Mouse (Mus musculus) kidney, embryonic 15.5 days (tissue): Measurements from ENCODE around the gene Maip1. TPM values are rescaled to one million over a fixed set of nuclear protein-coding genes. Genes with fewer than 3 reads are reported as not detected.
A peak's percentile ranks its signal among the peaks of the same experiment; 100 is the strongest.

Experiments
- ATAC-seq: fragments of 200-750 bp; cut with Nextera tagmentation; replicated peaks from 2 replicates; pipeline ENCODE4 v1.8.0; 2017; ENCODE audit warnings: moderate TSS enrichment; ENCODE audit not compliant: low FRiP score
- H3K27ac ChIP-seq: fragments of 300-500 bp; sonication (generic); 2 replicates; pipeline ENCODE4 v1.5.1; 2015; ENCODE audit warnings: mild to moderate bottlenecking, inconsistent platforms
- H3K27me3 ChIP-seq: fragments of 300-500 bp; sonication (generic); 2 replicates; pipeline ENCODE4 v1.6.1; 2015; ENCODE audit warnings: inconsistent platforms
- H3K36me3 ChIP-seq: fragments of 300-500 bp; sonication (generic); 2 replicates; pipeline ENCODE4 v1.6.1; 2015; ENCODE audit warnings: inconsistent platforms
- H3K4me1 ChIP-seq: fragments of 300-500 bp; sonication (generic); 2 replicates; pipeline ENCODE4 v1.6.1; 2015; ENCODE audit warnings: inconsistent platforms
- H3K4me2 ChIP-seq: fragments of 300-500 bp; sonication (generic); 2 replicates; pipeline ENCODE4 v1.6.1; 2015; ENCODE audit warnings: moderate library complexity, mild to moderate bottlenecking, inconsistent platforms
- H3K4me3 ChIP-seq: fragments of 300-500 bp; sonication (generic); replicated peaks from 2 replicates; pipeline ENCODE4 v1.5.1; 2015; ENCODE audit warnings: mild to moderate bottlenecking, inconsistent platforms
- H3K9ac ChIP-seq: fragments of 300-500 bp; sonication (generic); 2 replicates; pipeline ENCODE4 v1.6.1; 2015; ENCODE audit warnings: mild to moderate bottlenecking, inconsistent platforms
- H3K9me3 ChIP-seq: fragments of 300-500 bp; sonication (generic); replicated peaks from 2 replicates; pipeline ENCODE4 v1.6.1; 2016; ENCODE audit warnings: inconsistent platforms
- WGBS: fragments of 180-500 bp; shearing (Covaris S2); methylation state at CpG from one replicate; pipeline ENCODE4 v1.1.7; 2015; ENCODE audit warnings: mixed read lengths; 5-methylcytosine and 5-hydroxymethylcytosine counted together
- polyA plus RNA-seq: library from polyadenylated mRNA; unstranded; fragments of >200 nt; fragmentation: Nextera tagmentation; extraction: Ambion mirVana; gene quantifications from 2 replicates; pipeline ENCODE4 v1.2.1, GENCODE M21; 2015

Gene Maip1
- polyA plus RNA-seq, 1 experiment from 2014 or later, result 20.4 TPM

GRCm38 (mm10) chr1:57390993-57391790, 14.9 kb upstream of the Maip1 start:
- 98% methylated on average over 4 of the region's 4 CpGs for WGBS

GRCm38 (mm10) chr1:57392417-57392816, 13.7 kb upstream of the Maip1 start:
- no peak overlapping the region for H3K9ac ChIP-seq
- WGBS, result 80% methylated on average over 4 of the region's 4 CpGs
- H3K36me3 ChIP-seq, result peaks cover 62% of the 10 kb centered on the region
- ATAC-seq, result no peak
- no peaks in the 10 kb centered on the region for H3K4me1 ChIP-seq
- no peak overlapping the region for H3K4me2 ChIP-seq
- no peak overlapping the region for H3K27ac ChIP-seq
- no peaks in the 10 kb centered on the region for H3K27me3 ChIP-seq
- no peak overlapping the region for H3K4me3 ChIP-seq
- no peaks in the 10 kb centered on the region for H3K9me3 ChIP-seq

More at GRCm38 (mm10) chr1:57390993-57391790, 14.9 kb upstream of the Maip1 start:
- Histone ChIP-seq H3K4me1 (no peaks in the 10 kb centered on the region), H3K36me3 (peaks cover 59% of the 10 kb centered on the region), H3K27me3 (no peaks in the 10 kb centered on the region), H3K27ac (no peak overlapping the region), H3K9ac (no peak overlapping the region), H3K4me2 (no peak overlapping the region), H3K4me3 (no peak overlapping the region), H3K9me3 (no peaks in the 10 kb centered on the region)
- ATAC-seq, result no peak

GRCm38 (mm10) chr1:57394051-57394450, 12.1 kb upstream of the Maip1 start:
- 70% methylated on average over 3 of the region's 3 CpGs for WGBS
- ATAC-seq, result no peak
- Histone ChIP-seq H3K9ac (no peak overlapping the region), H3K36me3 (peaks cover 64% of the 10 kb centered on the region), H3K9me3 (no peaks in the 10 kb centered on the region), H3K4me2 (no peak overlapping the region), H3K4me3 (no peak overlapping the region), H3K27ac (no peak overlapping the region), H3K4me1 (peaks cover 5% of the 10 kb centered on the region; the same call in 1 of the 2 replicates), H3K27me3 (no peaks in the 10 kb centered on the region)

DNA sequence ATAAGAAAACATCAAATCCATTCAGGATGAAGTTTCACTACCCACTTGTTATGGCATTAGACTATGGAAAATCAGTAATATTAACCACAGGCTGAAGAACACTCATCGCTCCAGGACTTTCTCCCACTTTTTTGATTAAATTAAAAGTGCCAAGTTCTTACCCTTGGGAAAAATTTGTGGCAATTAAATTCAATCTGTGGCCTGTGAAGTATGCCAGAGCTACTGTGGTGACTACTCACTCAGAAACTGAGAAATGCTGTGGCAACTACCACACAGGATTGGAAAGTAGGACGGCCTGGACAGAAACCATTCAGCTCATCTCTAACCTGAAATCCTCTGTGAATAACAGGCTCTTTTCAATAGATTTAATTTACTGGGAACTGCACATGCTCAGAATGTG, 5.8 kb upstream of the Maip1 start:
- Histone ChIP-seq H3K27ac (no peak overlapping the region), H3K4me1 (peaks cover 9% of the 10 kb centered on the region), H3K4me3 (no peak overlapping the region), H3K27me3 (no peaks in the 10 kb centered on the region), H3K36me3 (peaks cover 47% of the 10 kb centered on the region), H3K4me2 (no peak overlapping the region), H3K9me3 (no peaks in the 10 kb centered on the region), H3K9ac (no peak overlapping the region)
- WGBS, result 93% methylated on average over 2 of the region's 2 CpGs
- no peak for ATAC-seq

DNA sequence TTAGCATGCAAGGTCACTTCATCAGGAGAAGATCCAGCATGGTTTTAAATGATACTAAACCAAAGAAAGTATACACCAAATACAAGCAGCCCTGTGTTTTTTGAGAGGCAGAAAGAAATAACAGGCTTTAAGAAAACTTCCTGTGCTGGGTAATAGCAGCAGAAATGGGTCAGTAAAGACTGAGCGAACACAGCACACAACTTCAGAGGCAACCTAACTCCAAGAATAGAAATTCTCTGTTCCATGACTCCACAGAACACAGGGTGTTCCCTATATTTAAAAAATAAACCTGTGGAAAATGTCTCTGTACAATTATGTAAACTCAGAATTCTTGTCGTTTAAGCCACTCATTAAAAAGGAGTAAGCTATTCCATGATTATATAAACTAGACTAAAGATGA, 5.3 kb upstream of the Maip1 start:
- no peaks in the 10 kb centered on the region for H3K27me3 ChIP-seq
- peaks cover 13% of the 10 kb centered on the region for H3K4me1 ChIP-seq
- H3K4me3 ChIP-seq, result no peak overlapping the region
- no peak overlapping the region for H3K9ac ChIP-seq
- no peak overlapping the region for H3K27ac ChIP-seq
- ATAC-seq, result no peak
- H3K9me3 ChIP-seq, result no peaks in the 10 kb centered on the region
- H3K36me3 ChIP-seq, result peaks cover 44% of the 10 kb centered on the region
- no peak overlapping the region for H3K4me2 ChIP-seq
- 89% methylated on average over 2 of the region's 2 CpGs for WGBS

- H3K27ac ChIP-seq, result no peak overlapping the region
- H3K4me3 ChIP-seq, result no peak overlapping the region
- peaks cover 37% of the 10 kb centered on the region for H3K36me3 ChIP-seq
- WGBS, result 86% methylated on average over 5 of the region's 5 CpGs
- H3K9ac ChIP-seq, result no peak overlapping the region
- H3K4me2 ChIP-seq, result no peak overlapping the region
- no peaks in the 10 kb centered on the region for H3K9me3 ChIP-seq
- no peak for ATAC-seq
- peaks cover 13% of the 10 kb centered on the region for H3K4me1 ChIP-seq
- H3K27me3 ChIP-seq, result no peaks in the 10 kb centered on the region
Observed at GRCm38 (mm10) chr1:57402116-57402515, 4.0 kb upstream of the Maip1 start.

DNA sequence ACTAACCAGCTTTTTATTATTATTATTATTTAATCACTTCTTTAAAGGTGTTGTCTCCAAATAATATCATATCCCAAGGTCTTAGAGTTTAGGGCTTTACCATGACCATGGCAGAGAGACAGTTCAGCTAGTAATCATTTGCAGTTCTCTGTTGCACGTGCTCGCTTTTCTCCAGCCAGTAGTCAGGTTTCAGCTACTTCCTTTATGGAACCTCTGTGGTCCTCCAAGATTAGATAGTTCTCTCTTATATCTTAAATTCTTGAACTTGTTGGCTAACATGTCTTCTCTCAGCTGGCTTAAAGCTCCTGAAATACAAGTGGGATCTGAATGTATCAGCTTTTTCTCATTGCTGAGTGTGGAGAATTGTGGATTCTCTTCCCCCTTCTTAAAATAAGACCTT, 2.9 kb downstream of the Maip1 start:
- Histone ChIP-seq H3K27ac (no peak overlapping the region), H3K4me3 (no peak overlapping the region), H3K4me1 (peaks cover 26% of the 10 kb centered on the region), H3K9ac (no peak overlapping the region), H3K27me3 (no peaks in the 10 kb centered on the region), H3K36me3 (peaks cover 28% of the 10 kb centered on the region), H3K4me2 (peak overlapping the region; percentile 74; the same call in 1 of the 2 replicates), H3K9me3 (no peaks in the 10 kb centered on the region)
- WGBS, result 85% methylated on average over 2 of the region's 2 CpGs
- ATAC-seq, result no peak

GRCm38 (mm10) chr1:57413397-57413796, 7.3 kb downstream of the Maip1 start:
- no peak for ATAC-seq
- H3K4me1 ChIP-seq, result peaks cover 8% of the 10 kb centered on the region
- no peaks in the 10 kb centered on the region for H3K27me3 ChIP-seq
- no peaks in the 10 kb centered on the region for H3K9me3 ChIP-seq
- H3K9ac ChIP-seq, result no peak overlapping the region
- no peak overlapping the region for H3K27ac ChIP-seq
- peaks cover 55% of the 10 kb centered on the region for H3K36me3 ChIP-seq
- H3K4me2 ChIP-seq, result no peak overlapping the region
- no peak overlapping the region for H3K4me3 ChIP-seq
- WGBS, result 82% methylated on average over 2 of the region's 2 CpGs

- Histone ChIP-seq H3K4me2 (no peak overlapping the region), H3K9me3 (no peaks in the 10 kb centered on the region), H3K9ac (no peak overlapping the region), H3K4me1 (no peaks in the 10 kb centered on the region), H3K36me3 (no peaks in the 10 kb centered on the region), H3K4me3 (no peak overlapping the region), H3K27ac (no peak overlapping the region), H3K27me3 (0 out of 2 replicates have a peak, but pooled peaks cover 4% of the 10 kb centered on the region)
- ATAC-seq, result no peak
- 3% methylated on average over 1 of the region's 1 CpGs for WGBS
Observed at GRCm38 (mm10) chr1:57423696-57424095, 17.6 kb downstream of the Maip1 start.

GRCm38 (mm10) chr1:57428368-57429308, 22.5 kb downstream of the Maip1 start:
- 54% methylated on average over 16 of the region's 16 CpGs for WGBS
- Histone ChIP-seq H3K36me3 (no peaks in the 10 kb centered on the region), H3K9ac (no peak overlapping the region; the same call in 1 of the 2 replicates), H3K4me2 (peak overlapping the region; percentile 40), H3K27me3 (0 out of 2 replicates have a peak, but pooled peaks cover 4% of the 10 kb centered on the region), H3K27ac (no peak overlapping the region), H3K4me3 (no peak overlapping the region), H3K4me1 (peaks cover 15% of the 10 kb centered on the region), H3K9me3 (no peaks in the 10 kb centered on the region)
- peak; percentile 63; the same call in 1 of the 2 replicates for ATAC-seq

DNA sequence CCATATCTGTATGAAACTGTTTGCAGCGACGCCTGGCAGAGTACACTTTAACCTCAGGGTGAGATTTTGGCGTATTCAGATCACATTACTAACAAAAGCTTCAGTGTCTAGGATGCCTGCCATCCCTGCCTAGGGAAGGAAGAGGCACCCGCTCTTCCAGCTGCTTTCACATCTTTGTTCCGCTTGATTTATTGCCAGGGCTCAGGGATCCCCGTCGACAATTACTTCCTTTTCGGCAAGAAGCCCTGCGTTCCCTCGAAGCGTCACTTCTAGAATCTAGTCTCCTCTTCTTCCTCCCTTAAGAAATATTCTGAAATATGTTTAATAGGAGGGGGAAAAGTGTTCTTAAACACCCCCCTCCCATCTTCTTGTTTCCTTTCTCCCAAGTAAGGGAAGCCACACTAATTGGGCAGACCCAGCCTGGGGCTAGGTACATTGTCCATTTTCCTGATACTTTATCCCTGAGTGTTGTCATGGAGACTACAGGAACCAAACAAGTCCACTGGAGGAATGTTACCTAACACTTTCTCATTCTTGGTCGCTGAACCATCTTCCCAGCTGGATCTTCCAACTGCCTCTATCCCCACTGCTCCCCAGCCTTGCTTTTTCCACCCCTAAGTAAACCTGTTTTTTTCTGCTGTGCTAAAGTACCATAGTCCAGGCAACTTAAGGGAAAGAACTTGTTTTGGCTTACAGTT, 23.8 kb downstream of the Maip1 start:
- Histone ChIP-seq H3K9me3 (no peaks in the 10 kb centered on the region), H3K27me3 (0 out of 2 replicates have a peak, but pooled peaks cover 4% of the 10 kb centered on the region), H3K27ac (peak overlapping the region; percentile 27; the same call in 1 of the 2 replicates), H3K4me1 (peaks cover 15% of the 10 kb centered on the region), H3K4me3 (peak overlapping the region; percentile 14; the same call in 1 of the 2 replicates), H3K9ac (no peak overlapping the region), H3K36me3 (no peaks in the 10 kb centered on the region), H3K4me2 (peak overlapping the region; percentile 47)
- WGBS, result 3% methylated on average over 12 of the region's 12 CpGs
- ATAC-seq, result peak; percentile 63; the same call in 1 of the 2 replicates
